Mouse (Mus musculus) intestine, embryonic 14.5 days (tissue): ENCODE results near the gene Cnnm4. TPM values are rescaled to one million over a fixed set of nuclear protein-coding genes. Genes with fewer than 3 reads are reported as not detected.

Experiments used
- ATAC-seq: fragments of 200-750 bp; cut with Nextera tagmentation; replicated peaks from 2 replicates; pipeline ENCODE4 v1.8.0; 2017; ENCODE audit warnings: low read depth, moderate number of reproducible peaks, moderate TSS enrichment, moderate library complexity; ENCODE audit not compliant: low FRiP score, low TSS enrichment
- DNase-seq: peaks from one replicate; pipeline ENCODE4 v3.0.0-alpha.2; 2018; ENCODE audit warnings: low spot score
- H3K27ac ChIP-seq: fragments of 300-500 bp; sonication (generic); 2 replicates; pipeline ENCODE4 v1.5.1; 2014; ENCODE audit warnings: low read depth, mild to moderate bottlenecking, control low read depth
- H3K27me3 ChIP-seq: fragments of 300-500 bp; sonication (generic); replicated peaks from 2 replicates; pipeline ENCODE4 v1.6.1; 2014; ENCODE audit warnings: low read length, control low read depth; ENCODE audit not compliant: control insufficient read depth, insufficient read depth
- H3K36me3 ChIP-seq: fragments of 300-500 bp; sonication (generic); 2 replicates; pipeline ENCODE4 v1.6.1; 2014; ENCODE audit warnings: low read length, control low read depth; ENCODE audit not compliant: control insufficient read depth, insufficient read depth
- H3K4me1 ChIP-seq: fragments of 300-500 bp; sonication (generic); replicated peaks from 2 replicates; pipeline ENCODE4 v1.6.1; 2014; ENCODE audit warnings: low read length, control low read depth, mixed read lengths; ENCODE audit not compliant: control insufficient read depth, insufficient read depth
- H3K4me2 ChIP-seq: fragments of 300-500 bp; sonication (generic); 2 replicates; pipeline ENCODE4 v1.6.1; 2014; ENCODE audit warnings: low read length
- H3K4me3 ChIP-seq: fragments of 300-500 bp; sonication (generic); 2 replicates; pipeline ENCODE4 v1.5.1; 2014; ENCODE audit warnings: low read depth, low read length, control low read depth, mixed read lengths
- H3K9ac ChIP-seq: fragments of 300-500 bp; sonication (generic); 2 replicates; pipeline ENCODE4 v1.6.1; 2014; ENCODE audit warnings: mild to moderate bottlenecking, low read length
- H3K9me3 ChIP-seq: fragments of 300-500 bp; sonication (generic); 2 replicates; pipeline ENCODE4 v1.6.1; 2016; ENCODE audit warnings: low read length, control low read depth; ENCODE audit not compliant: control insufficient read depth
- WGBS: fragments of 180-500 bp; shearing (Covaris S2); extraction: QIAGEN DNeasy Blood & Tissue Kit; methylation state at CpG from one replicate; pipeline ENCODE4 v1.1.7; 2014; 5-methylcytosine and 5-hydroxymethylcytosine counted together
- polyA plus RNA-seq: library from polyadenylated mRNA; unstranded; fragments of >200 nt; fragmentation: Nextera tagmentation; extraction: Ambion mirVana; gene quantifications from 2 replicates; pipeline ENCODE4 v1.2.1, GENCODE M21; 2014

Gene Cnnm4
- polyA plus RNA-seq, 1 experiment from 2014 or later: 30.2 TPM

DNA sequence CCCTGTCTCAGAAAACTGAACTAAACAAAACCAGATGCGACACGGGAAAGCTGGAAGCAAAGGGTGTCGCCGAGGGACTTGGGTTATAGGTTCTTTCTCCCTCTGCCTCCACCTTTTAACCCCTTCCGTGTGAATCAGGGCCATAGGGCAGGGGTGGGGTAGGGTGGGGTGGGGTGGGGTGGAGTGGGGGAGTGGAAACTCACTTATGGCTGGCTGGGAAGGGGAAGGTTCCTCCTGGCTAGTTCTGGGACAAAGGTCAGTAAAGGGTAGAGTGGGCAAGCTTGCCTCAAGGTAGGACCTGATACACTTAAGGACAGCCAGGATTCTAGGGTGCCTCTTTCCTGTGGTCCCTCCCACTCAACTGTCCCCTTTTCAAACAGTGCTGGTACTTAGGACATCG, 21.9 kb downstream of the Cnnm4 start:
- H3K4me1 ChIP-seq: peaks cover 15% of the 10 kb centered on the region; the same call in 1 of the 2 replicates
- WGBS: 64% methylated on average over 6 of the region's 6 CpGs
- no peak overlapping the region for H3K9ac ChIP-seq
- no peaks in the 10 kb centered on the region for H3K27me3 ChIP-seq
- no peaks in the 10 kb centered on the region for H3K9me3 ChIP-seq
- ATAC-seq (no peak), DNase-seq (no peak)
- peaks cover 5% of the 10 kb centered on the region for H3K36me3 ChIP-seq
- H3K27ac ChIP-seq: no peak overlapping the region
- no peak overlapping the region for H3K4me3 ChIP-seq
- no peak overlapping the region for H3K4me2 ChIP-seq

DNA sequence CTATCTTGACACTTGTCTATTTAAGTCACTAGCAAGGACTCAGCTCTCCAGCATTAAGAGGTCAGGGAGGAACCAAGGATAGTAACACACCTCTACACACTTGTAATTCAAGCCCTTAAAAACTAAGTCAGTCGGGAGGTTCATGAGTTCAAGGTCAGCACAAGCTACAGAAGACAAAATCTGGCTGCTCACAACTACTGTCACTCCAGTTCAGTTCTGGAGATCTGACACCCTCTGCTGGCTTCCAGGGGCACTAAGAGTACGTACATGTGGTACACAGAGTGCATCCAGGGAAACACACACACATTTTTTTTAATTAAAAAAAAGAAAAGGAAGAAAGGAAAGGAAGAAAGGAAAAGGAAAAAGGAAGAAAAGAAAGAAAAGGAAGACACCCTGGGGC, 25.3 kb downstream of the Cnnm4 start:
- H3K4me1 ChIP-seq: peaks cover 15% of the 10 kb centered on the region; the same call in 1 of the 2 replicates
- H3K27ac ChIP-seq: no peak overlapping the region
- H3K4me2 ChIP-seq: no peak overlapping the region
- H3K27me3 ChIP-seq: no peaks in the 10 kb centered on the region
- H3K9me3 ChIP-seq: no peaks in the 10 kb centered on the region
- H3K9ac ChIP-seq: no peak overlapping the region
- 43% methylated on average over 2 of the region's 2 CpGs for WGBS
- no peak for DNase-seq
- no peak overlapping the region for H3K4me3 ChIP-seq
- ATAC-seq: no peak
- peaks cover 23% of the 10 kb centered on the region for H3K36me3 ChIP-seq

DNA sequence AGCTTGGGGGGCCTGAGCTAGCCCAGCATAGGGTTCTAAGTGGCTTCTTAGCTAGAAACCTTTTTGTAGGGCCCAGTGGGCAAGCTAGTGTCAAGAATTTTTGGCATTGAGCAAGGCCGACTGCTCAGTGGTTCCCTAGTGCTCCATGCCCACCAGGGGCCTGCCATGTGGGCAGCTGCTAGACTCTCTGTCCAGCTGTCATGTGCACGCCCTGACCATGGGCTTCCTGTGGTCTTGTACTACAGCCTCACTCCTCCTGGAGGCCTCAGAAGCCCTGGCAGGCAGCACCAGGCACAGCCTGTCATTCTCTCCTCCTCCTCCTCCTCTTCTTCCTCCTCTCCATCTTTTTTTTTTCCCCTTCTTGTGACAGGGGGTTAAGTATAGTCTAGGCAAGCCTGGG, 25.9 kb downstream of the Cnnm4 start:
- no peak overlapping the region for H3K27ac ChIP-seq
- DNase-seq (no peak), ATAC-seq (no peak)
- no peak overlapping the region for H3K4me2 ChIP-seq
- H3K9ac ChIP-seq: no peak overlapping the region
- H3K36me3 ChIP-seq: peaks cover 27% of the 10 kb centered on the region
- H3K4me1 ChIP-seq: peaks cover 11% of the 10 kb centered on the region; the same call in 1 of the 2 replicates
- 79% methylated on average over 2 of the region's 2 CpGs for WGBS
- H3K9me3 ChIP-seq: no peaks in the 10 kb centered on the region
- no peak overlapping the region for H3K4me3 ChIP-seq
- H3K27me3 ChIP-seq: no peaks in the 10 kb centered on the region

DNA sequence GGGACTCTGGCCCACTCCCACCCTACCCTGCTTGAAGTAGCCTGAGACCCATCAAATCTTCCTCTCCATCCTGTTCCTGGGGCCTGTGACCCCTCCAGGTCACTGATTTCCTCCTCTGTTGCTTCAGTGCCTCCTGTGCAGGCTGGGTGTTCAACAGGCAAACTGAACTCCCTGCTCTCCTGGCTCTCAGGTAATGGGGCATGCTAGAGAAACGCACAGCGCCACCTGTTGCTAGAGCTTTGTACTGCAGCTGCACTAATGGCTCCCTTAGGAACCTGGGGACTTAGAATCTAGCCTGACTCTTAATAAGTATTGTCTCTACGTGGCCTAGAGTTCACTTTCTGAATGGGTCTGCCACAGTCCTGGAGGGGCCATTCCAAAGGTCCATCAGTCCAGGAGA, 29.8 kb downstream of the Cnnm4 start:
- H3K36me3 ChIP-seq: peaks cover 41% of the 10 kb centered on the region
- DNase-seq (peak; percentile 93), ATAC-seq (peak; percentile 26; the same call in 1 of the 2 replicates)
- no peak overlapping the region for H3K4me2 ChIP-seq
- 11% methylated on average over 3 of the region's 3 CpGs for WGBS
- no peak overlapping the region for H3K4me3 ChIP-seq
- H3K27ac ChIP-seq: no peak overlapping the region
- no peaks in the 10 kb centered on the region for H3K27me3 ChIP-seq
- H3K4me1 ChIP-seq: no peaks in the 10 kb centered on the region
- H3K9ac ChIP-seq: no peak overlapping the region
- H3K9me3 ChIP-seq: no peaks in the 10 kb centered on the region

DNA sequence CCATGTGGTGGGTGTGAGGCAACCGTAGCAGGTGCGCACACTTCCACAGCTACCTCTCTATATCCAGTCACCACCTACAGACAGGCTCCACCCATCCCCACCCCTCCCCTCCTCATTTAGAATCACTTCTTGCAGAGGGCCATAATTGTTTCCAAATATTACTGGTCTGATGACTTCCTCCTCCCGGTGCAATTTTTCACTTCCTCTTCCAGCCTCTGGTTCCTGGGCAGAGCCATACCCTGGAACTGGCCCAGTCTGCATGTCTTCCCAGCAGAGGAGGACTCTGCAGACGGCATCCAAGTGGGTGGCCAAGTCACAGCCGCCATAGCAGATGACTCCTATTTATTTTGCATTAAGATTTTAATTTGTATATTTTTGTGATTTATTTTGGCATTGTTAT, 36.8 kb downstream of the Cnnm4 start:
- 75% methylated on average over 5 of the region's 5 CpGs for WGBS
- Histone ChIP-seq H3K4me1 (peaks cover 4% of the 10 kb centered on the region), H3K36me3 (peaks cover 21% of the 10 kb centered on the region; the same call in 1 of the 2 replicates), H3K4me2 (no peak overlapping the region), H3K27ac (no peak overlapping the region), H3K9ac (no peak overlapping the region), H3K27me3 (no peaks in the 10 kb centered on the region), H3K4me3 (no peak overlapping the region), H3K9me3 (no peaks in the 10 kb centered on the region)
- ATAC-seq (no peak), DNase-seq (no peak)

DNA sequence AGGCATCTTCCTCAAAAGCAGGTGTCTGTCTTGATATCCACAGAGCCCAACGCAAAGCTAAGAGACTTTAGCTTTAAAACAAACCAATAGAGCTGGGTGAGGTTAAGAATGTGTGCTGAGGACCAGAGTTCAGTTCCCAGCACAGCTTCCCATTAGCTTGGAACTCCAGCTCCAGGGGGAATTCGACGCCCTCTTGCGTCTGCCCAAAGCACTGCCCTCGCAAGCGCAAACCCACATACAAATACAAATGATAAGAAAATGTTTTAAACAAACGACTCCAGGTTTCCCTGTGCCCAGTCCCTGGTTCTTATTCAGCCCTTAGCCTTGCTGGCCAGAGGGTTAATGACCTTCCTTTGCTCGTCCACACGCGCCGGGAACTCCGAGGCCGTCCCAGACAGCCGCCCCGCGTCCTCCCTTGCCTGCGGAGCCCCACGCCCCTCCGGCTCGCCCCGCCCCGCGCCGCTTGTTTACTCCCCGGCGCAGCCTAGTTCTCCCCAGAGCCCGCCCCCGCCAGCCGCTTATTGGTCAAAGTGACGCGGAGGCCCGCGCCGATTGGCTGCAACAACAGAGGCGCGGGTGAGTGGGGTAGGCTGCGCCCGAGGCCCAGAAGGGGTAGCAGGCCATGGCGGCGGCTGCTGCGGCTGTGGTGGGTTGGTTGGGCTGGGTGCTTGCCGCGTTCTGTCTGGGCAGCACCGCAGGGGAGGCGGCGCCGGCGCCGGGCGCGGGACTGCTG, 40.0 kb downstream of the Cnnm4 start, which contains the start of gene Cnnm3:
Cnnm3 (plus strand) TSS at position 579 of the 733 bp plus-strand sequence.
- Histone ChIP-seq H3K27me3 (no peaks in the 10 kb centered on the region), H3K4me2 (peak within 1 kb of the TSS; percentile 91), H3K4me1 (peaks cover 14% of the 10 kb centered on the region), H3K27ac (peak within 1 kb of the TSS; percentile 96), H3K9ac (peak within 1 kb of the TSS; percentile 74), H3K36me3 (peaks cover 13% of the 10 kb centered on the region), H3K4me3 (peak within 1 kb of the TSS; percentile 96), H3K9me3 (no peaks in the 10 kb centered on the region)
- WGBS: 2% methylated on average over 47 of the region's 51 CpGs
- ATAC-seq (peak; percentile 98), DNase-seq (peak; percentile 100)

DNA sequence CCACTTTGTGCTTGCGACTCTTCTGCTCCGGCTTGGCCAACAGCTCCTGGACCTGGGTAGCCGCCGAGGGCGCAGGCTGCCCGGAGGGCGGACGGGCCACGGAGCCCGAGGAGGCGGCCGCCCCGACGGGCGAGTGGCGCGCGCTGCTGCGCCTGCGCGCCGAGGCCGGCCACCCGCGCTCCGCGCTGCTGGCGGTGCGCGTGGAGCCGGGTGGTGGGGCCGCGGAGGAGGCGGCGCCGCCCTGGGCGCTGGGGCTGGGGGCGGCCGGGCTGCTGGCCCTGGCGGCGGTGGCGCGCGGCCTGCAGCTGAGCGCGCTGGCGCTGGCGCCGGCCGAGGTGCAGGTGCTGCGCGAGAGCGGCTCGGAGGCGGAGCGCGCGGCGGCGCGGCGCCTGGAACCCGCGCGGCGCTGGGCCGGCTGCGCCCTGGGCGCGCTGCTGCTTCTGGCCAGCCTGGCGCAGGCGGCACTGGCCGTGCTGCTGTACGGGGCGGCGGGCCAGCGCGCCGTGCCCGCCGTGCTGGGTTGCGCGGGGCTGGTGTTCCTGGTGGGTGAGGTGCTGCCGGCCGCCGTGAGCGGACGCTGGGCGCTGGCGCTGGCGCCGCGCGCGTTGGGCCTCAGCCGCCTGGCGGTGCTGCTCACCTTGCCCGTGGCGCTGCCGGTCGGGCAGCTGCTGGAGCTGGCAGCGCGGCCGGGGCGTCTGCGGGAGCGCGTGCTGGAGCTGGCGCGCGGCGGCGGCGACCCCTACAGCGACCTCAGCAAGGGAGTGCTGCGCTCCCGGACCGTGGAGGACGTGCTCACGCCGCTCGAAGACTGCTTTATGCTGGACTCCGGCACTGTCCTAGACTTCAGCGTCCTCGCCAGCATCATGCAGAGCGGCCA, 40.9 kb downstream of the Cnnm4 start:
- no peaks in the 10 kb centered on the region for H3K9me3 ChIP-seq
- H3K4me3 ChIP-seq: peak overlapping the region; percentile 96
- DNase-seq (peak; percentile 77), ATAC-seq (peak; percentile 63)
- H3K36me3 ChIP-seq: peaks cover 7% of the 10 kb centered on the region
- H3K4me2 ChIP-seq: peak overlapping the region; percentile 91
- H3K9ac ChIP-seq: peak overlapping the region; percentile 74
- WGBS: under 1% methylated on average over 73 of the region's 126 CpGs
- H3K27me3 ChIP-seq: no peaks in the 10 kb centered on the region
- H3K4me1 ChIP-seq: peaks cover 14% of the 10 kb centered on the region
- H3K27ac ChIP-seq: peak overlapping the region; percentile 96

DNA sequence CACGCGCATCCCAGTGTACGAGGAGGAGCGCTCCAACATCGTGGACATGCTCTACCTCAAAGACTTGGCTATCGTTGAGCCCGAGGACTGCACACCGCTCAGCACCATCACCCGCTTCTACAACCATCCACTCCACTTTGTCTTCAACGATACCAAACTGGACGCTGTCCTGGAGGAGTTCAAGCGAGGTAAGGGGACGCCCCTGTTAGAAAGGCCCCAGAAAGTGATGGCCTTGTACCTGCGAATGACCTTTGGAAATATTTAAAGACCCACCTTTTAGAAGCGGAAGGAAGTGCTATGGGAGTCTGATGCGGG, 41.5 kb downstream of the Cnnm4 start:
- DNase-seq (no peak), ATAC-seq (no peak)
- Histone ChIP-seq H3K9ac (peak overlapping the region; percentile 74), H3K36me3 (peaks cover 3% of the 10 kb centered on the region), H3K9me3 (no peaks in the 10 kb centered on the region), H3K4me2 (peak overlapping the region; percentile 91), H3K4me1 (peaks cover 14% of the 10 kb centered on the region), H3K27me3 (no peaks in the 10 kb centered on the region), H3K4me3 (peak overlapping the region; percentile 96), H3K27ac (peak overlapping the region; percentile 96; the same call in 1 of the 2 replicates)
- under 1% methylated on average over 16 of the region's 16 CpGs for WGBS
